Mouse (Mus musculus) olfactory bulb, adult 2 months (tissue): ENCODE measurements around the gene Dcun1d1.

ENCODE experiments used
- CTCF ChIP-seq: fragments of 200-500 bp; IDR thresholded peaks from 2 replicates; pipeline ENCODE4 v1.5.1; 2012; ENCODE audit warnings: low read depth, mild to moderate bottlenecking, low read length, moderate library complexity; ENCODE audit not compliant: insufficient read depth
- POLR2A ChIP-seq: fragments of 200-500 bp; IDR thresholded peaks from 2 replicates; pipeline ENCODE4 v1.6.1; 2012; ENCODE audit warnings: mild to moderate bottlenecking, low read depth, low read length, moderate library complexity; ENCODE audit not compliant: insufficient read depth

DNA sequence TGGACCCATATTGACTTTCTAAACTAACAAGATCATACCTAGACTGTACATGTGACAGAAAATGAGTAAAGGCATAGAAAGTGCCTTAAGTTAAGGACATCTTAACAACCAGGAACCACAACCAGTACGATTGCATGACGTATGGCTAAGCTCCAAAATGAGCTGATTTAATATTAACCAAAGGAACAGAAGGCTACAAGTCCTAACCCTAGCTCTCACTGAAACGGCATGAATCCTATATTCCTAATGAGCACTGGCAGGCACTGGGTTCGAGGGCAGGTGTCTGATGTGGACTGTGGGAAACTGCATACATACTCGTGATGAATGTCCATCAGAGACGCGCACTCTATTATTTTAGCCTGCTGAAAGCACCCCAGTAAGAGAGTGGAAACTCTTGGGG, 5.9 kb downstream of the Dcun1d1 start:
- TF ChIP-seq CTCF (no peak), POLR2A (no peak)
